Mouse (Mus musculus) adipocyte (in vitro differentiated cells): ENCODE results near the gene Ap1ar.

Source experiments
- DNase-seq: peaks from one replicate; pipeline ENCODE4 v3.0.0-alpha.2; 2016; ENCODE audit warnings: low spot score

Ap1ar gene

DNA sequence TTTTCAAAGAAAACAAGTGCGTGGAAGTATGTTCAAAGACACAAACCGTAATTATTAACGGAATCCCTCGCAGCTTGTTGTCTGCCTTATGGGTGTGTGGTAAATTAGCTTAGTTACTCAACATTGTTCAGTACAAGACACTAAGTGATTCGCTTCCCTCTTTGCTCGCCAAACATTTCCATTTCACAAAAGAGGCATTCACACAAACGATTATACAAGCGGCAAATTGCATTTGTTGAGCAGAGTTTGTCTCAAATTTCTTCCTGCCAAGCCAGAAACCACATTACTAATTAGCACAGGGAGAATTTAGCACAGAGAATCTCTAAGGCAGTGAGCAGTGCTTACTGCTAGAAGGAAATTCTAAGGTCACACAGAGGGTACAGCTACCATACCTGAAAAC is 4.6 kb upstream of the Ap1ar start:
- no peak for DNase-seq

DNA sequence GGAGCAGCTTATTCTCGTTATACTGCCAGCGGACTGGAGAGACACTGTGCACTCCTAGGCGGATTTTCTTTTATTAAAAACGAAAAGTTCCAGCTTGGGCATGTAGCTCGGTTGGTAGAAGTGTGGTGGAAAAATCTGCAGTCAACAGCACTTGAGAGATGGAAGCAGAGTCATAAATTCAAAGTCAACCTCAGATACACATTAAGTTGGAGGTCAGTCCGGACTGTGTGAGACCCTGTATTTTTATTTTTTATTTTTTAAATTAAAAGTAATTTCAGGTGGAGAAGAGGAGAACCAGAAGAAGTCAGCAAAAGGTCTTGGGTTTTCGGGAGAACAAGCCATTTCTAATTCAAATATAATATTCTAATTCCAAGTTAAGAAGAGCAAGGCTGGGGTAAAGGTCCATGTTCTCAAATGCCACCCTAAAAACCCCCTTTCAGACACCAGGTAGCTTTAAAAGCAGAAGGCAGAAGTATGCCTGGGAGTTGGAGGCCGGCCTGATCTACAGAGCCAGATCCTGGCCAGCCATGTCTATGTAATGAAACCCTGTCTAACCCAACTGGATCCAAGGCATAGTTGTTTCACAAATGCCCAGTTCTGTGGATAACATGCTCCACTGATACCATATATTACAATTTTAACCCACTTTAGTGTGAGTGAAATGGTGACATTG is 785 bp upstream of the Ap1ar start:
- peak; percentile 35 for DNase-seq

DNA sequence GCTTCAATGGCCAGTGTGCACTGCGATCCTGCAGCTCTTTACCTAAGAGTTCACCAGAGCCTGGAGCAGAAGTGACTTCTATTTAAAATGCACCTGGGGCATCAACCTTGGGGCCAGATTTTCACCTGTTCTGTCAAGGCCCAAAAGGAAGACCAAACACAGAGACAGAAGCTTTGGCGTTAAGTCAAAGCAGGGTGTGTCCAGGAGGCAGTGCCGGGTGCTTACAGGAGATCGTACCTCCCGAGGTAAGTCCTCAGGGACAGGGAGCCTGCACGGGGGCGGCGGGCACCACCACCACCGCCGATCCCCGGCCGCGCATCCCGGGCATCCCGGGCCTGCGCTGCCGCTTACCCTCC is 547 bp downstream of the Ap1ar start:
- no peak for DNase-seq

DNA sequence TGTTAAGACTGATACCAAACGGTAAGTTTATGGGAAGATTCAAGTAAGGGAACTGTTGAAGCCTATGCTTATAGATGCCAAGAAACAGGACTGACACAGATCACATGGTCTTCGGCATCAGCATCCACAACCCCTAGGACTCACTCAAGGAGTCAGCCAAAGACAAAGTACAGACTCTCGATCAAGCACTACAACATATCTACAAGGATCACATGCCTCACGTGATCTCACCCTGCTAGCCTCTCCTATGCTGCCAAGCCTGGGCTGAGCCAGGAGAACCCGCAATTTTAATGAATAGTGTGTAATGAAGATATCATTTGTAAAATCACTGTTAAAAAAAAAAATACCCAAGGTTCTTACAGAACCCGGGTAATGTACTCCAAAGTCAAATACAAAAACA is 1.7 kb downstream of the Ap1ar start:
- no peak for DNase-seq

DNA sequence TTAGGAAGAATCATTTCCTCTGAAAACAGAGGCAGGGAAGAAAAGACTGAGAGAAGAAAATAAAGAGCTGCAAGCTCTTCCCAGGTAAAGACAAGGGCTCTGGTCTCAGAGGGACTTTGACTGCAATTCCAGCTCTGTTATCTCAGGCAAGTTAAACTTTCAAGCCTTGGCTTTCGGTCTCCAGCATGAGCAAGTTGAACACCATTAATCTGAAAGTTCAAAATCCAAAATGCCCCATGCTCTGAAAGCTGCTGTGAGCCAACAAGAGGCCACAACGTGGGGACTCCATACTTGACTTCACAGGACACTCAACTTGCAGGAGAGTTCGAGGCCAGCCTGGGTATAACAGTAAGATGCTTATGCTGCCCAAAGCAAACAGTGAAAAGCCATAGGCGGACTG is 3.3 kb downstream of the Ap1ar start:
- DNase-seq: no peak

DNA sequence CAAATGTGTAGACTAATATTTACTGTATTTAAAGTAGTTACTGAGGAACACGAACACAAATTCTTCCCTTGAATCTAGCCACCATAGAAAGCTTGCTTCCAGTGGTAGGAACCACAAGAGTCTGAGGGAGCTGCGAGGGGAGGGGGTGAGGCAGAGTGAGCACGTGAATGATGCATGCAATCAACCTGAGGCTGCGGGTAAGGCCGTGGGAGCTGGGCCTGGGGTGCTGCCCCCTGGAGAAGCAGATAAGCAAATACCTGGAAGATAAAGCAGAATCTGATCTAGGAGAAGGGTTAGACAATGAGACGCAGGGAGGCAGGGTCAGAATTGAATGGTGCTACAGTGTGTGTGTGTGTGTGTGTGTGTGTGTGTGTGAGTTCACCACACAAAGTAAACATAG is 6.2 kb downstream of the Ap1ar start:
- DNase-seq: no peak

DNA sequence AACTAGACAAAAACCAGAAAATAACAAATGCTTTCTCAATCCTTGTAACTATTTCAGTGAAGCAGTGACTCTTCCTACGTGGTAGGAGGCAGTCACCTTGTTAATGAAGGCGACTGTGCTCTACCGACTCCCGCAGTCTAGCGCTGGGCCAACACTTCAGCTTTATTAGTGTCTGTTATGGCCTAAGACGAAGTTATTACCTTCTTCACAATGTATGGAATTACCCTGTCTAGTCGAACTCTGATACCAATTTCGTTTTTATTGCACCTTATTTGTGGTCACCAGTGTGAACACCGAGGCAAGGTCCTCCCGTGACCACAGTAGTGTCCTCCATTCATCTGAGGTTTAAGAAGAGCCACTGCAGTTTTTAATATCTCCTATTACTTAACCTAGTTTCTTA is 7.1 kb downstream of the Ap1ar start:
- DNase-seq: no peak

DNA sequence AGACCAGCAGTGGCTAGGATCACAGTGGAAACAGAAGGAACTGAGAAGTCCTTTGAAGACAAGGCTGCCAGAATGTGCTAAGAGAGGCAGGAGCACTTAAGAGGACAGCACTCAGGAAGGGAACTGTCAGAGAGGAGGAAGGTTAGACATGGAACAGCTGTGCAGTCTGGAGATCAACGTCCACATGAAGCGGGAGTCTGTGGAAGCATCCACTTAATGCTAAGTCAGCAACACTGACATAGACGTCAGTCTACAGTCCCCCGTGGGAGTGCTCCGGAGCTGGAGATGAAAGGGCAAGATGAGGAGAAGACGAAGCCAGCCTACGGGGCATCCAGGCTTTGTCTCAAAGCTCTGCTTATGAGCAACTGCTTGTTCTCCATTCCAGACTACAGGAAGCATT is 10.2 kb downstream of the Ap1ar start:
- no peak for DNase-seq

DNA sequence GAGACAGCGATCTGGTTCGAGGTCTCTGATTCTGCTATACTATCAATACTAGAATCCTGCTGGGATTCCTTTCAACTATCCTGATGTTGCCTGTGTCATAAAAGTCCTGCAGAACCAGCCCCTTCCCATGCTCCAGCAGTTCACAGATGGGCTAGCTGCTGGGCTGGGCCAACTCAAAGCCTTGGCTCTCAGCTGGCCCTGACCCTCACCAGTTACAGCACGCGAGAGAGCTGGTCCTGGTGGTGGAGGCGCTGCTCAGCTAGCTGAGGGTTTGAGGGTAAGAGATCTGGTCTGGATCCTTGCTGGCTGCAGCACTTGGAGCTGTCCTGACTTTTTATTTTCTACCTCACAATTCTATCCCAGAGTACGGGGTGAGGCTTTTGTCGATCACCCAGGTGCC is 10.8 kb downstream of the Ap1ar start:
- DNase-seq: no peak

DNA sequence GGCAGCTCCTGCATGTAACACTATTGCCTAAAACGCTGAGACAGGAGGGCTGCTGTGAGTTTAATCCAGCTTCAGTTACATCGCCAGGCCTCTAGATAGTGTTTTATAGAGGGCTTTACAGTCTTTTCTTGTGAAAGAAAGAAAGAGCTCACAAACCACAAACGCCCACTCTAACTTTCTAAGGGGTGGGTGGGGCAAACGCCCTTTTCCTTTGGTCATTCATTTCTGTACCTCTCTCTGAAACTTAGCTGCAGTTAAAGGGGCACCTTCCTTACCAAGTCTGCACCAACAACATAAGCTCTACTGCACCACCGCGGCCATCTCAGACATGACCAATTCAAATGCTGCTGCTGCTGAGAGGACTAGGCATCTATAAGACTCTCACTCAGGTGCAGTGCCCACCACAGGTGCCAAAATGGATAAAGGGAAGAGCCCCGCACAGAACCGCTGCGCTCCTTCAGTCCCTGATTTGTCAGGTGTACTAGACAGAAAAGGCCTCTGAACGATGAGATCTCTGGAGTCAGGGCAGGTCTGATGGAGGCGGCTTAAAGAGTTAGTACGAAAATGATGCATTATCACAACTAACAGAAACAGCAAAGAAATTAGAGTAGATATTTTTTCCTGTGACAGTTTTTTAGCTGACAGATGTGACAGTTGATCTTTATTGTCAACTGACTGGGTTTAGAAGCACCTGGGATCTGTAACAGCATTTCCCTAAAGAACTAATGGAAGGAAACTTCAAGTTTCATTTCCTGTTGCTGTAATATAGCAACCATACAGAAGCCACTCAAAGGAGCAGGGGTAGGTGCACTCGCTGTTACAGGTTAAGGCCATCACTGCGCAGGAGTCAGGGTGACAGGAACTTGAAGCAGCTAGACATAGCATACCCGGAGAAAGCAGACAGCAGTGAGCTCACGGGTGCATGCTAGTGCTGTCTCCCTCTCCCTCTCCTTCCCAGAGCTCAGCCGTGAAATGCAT is 13.1 kb downstream of the Ap1ar start:
- DNase-seq: no peak

DNA sequence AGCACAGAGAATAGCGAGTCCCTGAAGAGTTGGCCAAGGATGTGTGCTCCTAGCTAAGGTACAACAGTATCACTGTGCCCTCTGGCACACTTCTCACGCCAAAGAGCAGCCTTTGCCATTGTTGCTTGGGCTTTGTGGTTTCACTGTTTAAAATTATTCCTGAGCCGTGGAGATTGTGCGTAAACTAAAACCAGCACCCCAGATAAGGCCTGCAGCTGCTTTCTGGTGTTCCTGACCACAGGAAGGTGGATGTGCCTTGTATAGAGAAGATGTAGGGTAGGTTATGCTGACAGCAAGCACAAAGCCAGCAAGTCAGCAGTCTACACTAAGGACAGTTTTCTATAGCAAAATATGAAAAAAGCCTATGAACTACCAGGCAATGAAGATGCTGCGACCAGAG is 16.1 kb downstream of the Ap1ar start:
- no peak for DNase-seq

DNA sequence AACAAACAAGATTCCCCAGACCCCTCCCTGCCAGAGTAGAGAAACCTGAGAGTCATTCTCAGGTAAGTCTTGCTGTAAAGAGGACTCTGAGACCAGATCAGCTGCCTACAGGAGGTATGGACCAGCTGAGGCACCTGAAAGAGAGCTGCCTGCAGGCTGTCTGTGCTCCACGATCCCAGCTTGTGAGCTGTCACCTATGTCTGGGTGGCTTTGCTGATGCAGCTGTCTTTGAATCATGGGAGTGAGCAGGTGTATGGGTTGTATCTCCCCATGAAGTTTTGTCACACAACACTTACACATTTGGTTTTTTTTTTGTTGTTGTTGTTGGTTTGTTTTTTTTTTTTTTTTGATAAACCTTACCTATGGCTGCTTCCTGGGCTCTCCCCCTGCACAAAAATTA is 16.9 kb downstream of the Ap1ar start:
- DNase-seq: no peak

DNA sequence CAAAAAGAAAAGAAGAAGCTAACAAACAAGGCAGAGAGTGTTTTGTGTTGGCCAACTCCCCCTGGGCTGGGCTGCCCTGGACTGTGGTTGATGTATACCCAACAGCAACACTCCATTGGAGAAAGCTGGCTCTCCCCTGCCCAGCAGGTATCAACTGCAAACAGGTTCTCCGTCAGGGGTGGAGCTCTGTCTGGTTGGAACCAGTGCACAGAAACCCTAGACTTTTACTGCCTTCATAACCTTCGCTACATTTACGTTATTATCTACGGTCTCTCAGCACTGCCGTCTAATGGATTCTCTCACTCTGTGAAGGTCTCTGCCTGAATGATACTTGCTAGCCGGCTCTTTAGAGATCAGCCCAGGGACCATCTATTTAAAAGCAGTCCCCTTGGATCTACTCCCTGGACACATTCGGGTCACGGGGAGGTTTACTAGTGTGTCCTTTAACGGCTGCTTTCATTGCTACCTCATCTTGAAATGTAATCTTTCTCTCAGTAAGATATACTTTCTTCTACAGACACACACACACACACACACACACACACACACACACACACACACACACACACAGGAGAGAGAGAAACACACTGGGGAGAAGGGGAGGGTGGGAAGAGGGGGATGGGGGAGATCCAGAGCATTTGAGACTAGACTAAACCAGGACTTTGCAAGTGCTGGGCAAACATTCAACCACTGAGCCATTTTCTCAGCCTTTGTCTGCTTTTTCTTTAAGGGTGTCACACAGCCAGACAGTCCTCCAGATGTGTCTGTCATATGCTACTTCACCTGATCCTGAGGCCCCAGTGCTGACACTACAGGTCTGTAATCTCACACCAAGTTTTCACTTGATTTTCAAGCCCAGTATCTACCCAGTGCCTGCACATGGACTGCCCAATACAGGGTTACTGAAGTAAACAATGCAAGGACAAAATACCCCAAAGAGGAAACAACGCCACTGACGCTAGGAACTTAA is 18.3 kb downstream of the Ap1ar start:
- DNase-seq: no peak

DNA sequence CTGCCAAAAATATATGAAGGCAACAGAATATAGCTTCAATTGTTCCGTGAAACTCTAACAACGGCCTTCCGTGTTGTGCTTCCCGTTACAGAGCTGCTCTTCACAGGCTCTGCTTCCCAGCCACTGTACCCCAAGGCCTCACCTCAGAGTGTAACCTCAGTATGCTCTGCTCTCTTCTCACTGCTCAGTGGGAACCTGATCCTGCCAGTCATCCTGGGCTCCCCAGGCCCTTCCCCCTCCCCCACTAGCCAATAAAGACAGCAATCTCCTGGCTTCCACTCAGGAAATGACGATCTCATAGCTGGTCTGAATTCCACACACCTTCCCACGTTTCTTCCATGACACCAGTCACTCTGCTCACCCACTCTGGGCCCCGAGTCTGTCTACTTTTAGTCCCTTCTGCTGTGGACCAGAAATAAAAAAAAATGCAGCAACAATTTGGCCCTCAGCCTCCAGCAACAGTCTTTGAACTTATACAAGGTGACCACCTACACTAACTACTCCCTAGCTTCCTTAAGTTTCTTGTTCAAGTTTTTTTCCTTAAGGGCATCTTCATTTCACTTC is 20.1 kb downstream of the Ap1ar start:
- DNase-seq: no peak

DNA sequence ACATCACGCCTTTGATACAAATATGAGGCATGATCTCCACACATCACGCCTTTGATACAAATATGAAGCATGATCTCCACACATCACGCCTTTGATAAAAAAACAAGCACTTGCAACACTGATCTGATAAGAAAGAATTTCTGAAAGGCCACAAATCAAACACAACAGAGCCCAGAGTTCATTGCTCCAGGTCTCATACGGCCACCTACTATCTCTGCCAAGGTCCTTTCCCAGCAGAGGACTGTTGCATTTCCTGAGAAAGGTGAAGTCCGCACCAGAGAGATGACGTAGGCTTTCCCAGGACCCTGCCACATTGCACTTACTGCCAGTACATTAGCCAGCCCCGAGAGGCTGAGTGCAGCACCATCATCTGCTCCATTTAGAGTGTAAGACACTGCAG is 28.2 kb downstream of the Ap1ar start:
- DNase-seq: no peak

DNA sequence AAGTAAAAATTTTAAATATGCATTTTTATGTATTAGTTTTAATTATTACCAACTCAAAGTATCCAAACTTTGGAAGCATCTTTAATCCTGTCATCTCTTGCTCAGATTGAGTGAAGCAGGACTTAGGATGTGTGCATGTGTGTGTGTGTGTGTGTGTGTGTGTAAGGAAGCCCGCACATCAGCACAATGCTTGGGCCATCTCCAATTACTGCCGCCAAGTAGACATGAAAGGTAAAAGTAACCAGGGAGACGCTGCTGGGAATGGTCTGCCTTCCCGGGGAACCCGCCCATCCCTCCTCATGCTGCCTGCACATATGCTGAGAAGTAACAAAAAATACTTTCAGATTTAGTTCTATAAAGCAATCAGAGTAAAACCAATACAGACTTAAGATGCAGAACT is 29.5 kb downstream of the Ap1ar start:
- no peak for DNase-seq

DNA sequence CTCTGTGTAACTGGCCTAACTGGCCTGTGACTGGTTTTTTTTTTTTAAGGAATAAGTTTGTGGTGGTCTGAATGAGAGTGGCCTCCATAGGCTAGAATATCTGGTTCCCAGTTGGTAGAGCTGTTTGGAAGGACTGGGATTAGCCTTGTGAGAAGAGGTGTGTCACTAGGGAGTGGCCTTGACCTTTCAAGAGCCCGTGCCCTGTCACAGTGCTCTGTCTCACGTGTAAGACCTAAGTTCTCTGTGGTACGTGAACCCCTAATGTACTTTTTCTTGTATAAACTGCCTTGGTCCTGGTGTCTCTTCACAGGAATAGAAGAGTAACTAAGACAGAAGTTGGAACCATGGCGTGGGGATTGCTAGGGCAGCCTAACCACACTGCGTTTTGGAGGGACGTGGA is 31.3 kb downstream of the Ap1ar start:
- no peak for DNase-seq

DNA sequence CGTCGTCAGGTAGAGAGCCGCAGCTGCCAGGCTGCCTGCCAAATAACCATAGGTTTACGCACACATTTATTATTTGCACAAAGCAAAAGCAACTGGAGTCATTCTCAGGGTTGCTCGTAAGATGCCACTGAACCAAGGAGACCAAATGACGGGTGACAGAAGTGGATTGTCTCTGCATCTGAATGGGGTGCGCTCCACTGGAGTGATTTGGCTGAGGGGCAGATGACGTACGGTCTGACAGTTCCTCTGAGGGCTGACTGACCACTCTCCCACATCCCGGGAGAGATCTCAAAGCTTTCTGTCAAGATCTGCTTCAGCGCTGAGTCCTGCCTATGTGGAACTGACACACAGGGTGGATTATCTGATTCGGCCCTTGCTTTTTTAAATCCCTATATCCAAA is 32.3 kb downstream of the Ap1ar start:
- no peak for DNase-seq

DNA sequence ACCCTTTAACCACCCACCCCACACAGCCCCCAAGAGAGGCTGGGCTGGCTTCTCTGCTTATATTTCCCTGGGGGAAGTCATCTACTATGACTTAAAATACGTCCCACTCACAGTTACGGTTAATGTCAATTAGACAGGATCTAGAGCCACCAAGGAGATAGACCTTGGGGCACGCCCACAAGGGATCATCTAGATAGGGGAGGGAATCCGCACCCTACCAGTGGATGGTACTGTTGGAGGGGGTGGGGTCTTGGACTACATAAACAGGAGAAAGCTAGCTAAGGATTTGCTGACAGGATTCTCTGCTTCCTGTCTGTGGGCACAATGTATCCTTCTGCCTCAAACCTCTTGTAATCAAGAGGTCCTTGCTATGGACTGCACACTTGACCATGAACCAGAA is 32.9 kb downstream of the Ap1ar start:
- no peak for DNase-seq

DNA sequence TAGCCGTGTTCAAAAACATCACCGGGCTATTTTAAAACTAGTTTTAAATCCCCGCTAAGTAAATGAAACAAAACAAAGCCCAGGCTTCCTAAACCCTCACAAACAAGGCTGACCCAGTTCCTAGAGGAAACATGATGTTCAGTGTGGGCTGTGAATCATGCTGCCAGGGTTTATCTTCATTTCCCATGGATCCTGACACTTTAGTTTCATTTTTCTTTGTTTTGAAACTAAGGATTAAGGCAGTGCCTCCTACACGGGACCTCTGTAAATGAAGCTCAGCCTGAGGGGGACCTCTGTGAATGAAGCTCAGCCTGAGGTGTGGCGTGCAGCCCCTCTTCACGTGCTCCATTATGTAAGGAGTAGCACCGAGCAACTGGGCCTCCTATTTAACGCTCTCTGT is 34.5 kb downstream of the Ap1ar start:
- DNase-seq: no peak

DNA sequence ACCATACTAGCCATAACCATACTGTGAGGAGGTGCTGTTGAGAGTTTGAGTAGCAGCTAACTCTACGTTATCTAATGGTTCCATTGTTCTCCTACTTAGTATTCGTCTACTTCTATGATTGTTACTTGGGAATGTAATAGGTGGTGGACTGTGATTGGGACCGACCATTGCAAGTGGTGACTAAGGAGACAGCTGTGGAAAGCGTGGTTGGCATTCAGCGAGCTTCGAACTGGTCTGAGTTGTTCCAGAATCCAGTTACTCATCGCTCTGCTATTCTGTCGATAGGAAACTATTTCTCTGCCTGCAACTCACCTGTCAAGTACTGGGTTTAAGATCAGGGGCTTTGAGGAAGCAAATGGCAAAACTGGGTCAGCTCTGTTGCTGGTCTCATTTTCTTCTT is 36.2 kb downstream of the Ap1ar start:
- no peak for DNase-seq

DNA sequence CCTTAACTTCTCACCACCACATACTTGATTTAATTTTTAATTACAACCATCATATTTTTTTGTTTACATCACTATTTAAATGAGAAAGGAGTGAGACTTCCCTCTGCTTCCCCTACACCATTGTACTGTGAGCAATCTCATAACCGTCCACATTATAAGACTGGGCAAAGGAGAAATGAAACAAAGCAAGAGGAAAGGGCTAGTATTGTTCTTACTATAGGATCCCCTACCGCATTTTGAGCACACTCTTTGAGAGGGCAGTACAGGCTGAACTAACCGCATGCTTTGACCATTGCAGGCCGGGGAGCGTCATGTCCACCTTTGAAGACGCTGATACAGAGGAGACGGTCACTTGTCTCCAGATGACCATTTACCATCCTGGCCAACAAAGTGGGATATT is 41.1 kb downstream of the Ap1ar start:
- DNase-seq: no peak
